Mouse (Mus musculus) right cerebral cortex, postnatal 14 days (tissue): ENCODE data around the gene Jmjd6.

Experiments
- DNase-seq: peaks from one replicate; pipeline ENCODE4 v3.0.0; 2022

Jmjd6 gene

GRCm38 (mm10) chr11:116806136-116807071 is 36.8 kb downstream of the Jmjd6 start:
- no peak for DNase-seq

GRCm38 (mm10) chr11:116802709-116803108 is 40.5 kb downstream of the Jmjd6 start:
- no peak for DNase-seq

- no peak for DNase-seq
Measured at GRCm38 (mm10) chr11:116801106-116801505, 42.1 kb downstream of the Jmjd6 start.

GRCm38 (mm10) chr11:116799364-116799763 is 43.9 kb downstream of the Jmjd6 start:
- no peak for DNase-seq
